Mouse (Mus musculus) spleen, postnatal 36 days (tissue): ENCODE measurements around the gene Gmps.

Source experiments
- DNase-seq, 2 experiments: peaks; one replicate each; pipeline ENCODE4 v3.0.0; 2022; ENCODE audit warnings: low spot score in 2 of 2, mixed read lengths in 1 of 2

Gene Gmps

DNA sequence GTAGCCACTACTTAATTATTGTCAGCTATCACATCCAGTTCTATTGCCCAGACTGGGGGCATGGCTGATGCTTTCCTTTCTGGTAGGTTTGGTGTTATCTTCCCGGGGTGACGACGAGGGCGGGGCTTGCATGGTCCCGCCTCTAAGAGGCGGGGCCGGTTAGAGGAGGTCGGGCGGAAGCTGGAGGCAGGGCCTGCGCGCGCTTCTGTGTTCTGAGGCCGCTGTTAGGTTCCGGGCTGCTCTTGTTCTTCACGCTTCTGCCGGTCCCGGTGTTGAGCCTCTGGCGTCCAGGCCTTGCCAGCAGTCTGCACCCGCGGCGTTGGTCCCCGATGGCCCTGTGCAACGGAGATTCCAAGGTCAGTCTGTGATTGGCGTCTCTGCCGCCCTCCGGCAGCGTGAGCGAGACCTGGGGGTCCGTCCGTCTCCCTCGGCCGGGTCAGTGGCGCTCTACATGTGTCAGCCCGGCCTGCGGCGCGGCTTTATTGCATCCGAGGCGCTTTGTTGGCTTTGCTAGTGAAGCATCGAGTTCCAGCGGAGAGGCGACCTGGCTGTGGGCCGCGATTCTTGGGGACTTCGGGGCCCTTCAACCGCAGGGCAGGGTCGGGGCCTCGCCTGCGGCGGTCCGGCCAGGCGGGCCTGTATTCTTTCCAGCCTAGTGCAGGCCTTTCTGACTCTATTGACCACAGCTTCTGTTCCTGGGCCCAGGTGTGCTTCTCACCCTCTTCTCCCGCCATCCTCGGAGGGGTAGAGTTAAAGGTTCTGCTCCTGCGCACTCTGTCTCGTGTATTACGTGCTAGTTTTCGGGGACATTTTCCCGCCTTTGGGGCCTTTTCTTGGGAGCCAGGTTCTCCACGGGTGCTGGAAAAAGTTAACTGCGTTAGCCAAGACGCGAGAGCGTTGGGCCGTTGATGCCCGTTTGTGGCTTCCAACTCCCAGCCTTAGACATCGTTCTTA is at the start of gene Gmps:
Gene Gmps, plus strand, starts transcription at position 152 of the 954 bp plus-strand sequence.
- DNase-seq = peak; percentile 93 to 96

DNA sequence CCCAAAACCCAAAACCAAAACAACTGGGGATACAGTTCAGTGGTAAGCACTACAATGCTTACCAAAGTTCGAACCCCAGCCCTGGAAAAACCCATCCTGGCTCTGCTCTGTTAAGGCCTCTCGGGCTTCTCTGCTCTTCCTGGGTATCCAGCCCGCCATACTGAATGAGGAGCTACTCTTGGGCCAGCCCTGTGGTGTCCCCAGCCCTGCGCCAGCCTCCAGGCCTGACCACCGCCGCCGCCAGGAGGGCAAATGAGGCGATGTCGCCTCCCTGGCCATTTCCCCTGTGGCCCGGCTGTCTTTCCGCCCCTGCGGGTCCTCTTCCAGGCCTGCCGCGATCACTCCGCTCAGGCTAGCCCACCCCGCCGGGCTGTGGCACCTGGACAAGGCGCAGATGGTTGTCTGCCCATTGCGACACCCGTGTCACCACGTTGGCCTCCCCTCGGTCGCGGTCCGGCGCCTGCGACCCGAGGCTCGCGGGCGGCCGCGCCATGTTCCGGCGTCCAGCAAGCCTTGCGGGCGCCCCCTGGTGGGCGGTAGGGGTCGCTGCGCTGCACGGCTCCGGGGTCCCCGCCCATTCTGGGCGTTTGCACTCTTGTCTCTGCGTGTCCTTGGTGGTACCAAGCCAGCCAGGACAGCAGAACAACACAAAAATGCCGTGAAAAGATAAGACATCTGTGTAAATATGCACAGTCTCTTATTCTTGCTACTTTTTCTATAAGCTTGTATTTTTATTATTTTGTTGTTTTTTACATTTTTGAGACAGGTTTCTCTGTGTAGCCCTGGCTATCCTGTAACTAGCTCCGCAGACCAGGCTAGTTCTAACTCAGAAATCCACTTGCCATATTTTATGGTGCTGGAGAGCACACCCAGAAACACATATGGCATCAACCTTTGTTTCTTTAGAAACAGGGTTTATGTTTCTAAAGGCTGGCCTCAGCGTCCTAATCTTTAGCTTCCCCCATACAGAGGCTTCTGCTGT is 46.7 kb upstream of the Gmps start, which contains the start of gene E130311K13Rik:
Gene E130311K13Rik, minus strand, starts transcription at position 595 of the 982 bp plus-strand sequence.
- peak; percentile 77 to 78 for DNase-seq

DNA sequence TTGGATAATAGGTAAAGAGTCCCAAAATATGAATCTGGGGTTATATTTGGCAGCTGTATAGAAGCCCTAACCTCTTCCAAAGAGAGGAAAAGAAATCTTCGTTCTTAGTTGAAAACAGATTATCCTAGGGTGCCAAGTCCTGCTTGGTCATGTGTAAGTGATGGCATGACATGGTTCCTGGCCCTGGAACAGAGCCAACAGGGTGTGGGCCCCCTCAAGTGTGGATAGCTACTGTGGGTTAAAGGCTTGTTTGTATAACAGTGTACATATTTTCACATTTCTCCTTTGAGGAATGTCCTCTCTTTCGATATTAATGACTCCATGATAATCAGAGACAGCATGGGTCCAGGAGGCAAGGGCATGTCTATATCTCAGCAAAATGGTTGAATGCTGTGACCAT is 37.0 kb upstream of the Gmps start:
- no peak for DNase-seq

DNA sequence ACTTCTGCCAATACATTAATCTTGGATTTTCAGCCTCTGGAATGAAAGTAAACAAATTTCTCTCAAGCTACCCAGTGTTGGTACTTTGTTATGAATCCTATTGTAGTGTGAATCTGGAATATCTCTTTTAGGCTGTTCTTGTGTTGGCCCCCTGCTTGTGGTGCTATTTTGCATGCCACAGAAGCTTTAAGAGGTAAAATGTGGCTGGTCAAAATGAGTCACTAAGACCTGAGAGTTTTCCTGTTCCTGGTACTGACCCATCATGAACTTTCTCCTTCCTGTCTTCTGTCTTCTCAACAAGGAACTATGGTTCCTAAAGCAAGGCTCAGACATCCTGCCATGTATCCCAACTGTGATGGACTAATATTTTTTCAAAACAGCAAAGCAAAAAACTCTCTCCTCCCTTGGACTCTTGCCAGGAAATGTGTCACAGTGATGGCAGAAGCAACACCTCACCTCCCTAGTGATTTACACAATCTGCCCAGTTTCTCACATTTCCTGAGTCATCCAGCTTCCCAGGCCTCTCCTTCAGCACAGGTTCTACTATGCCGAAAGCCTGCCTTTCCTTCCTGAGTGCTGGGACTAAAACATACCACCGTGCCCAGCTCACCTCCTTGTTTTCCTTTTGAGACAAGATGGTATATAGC is 34.6 kb upstream of the Gmps start:
- no peak for DNase-seq

DNA sequence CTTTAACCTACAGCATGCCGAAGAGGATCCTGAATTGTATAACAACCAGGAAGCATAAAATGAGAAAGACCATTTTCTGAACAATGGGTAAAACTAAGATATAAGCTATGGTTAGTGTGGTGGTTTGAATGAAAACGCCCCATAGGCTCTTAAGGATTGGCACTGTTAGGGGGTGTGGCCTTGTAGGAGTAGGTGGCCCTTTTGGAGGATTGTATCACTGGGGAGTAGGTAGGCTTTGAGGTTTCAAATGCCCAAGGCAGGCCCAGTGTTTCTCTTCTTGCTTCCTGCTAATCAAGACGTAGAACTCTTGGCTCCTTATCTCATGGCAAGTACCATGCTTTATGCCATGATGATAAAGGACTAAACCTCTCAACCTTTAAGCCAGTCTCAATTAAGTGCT is 26.1 kb upstream of the Gmps start:
- DNase-seq = no peak

DNA sequence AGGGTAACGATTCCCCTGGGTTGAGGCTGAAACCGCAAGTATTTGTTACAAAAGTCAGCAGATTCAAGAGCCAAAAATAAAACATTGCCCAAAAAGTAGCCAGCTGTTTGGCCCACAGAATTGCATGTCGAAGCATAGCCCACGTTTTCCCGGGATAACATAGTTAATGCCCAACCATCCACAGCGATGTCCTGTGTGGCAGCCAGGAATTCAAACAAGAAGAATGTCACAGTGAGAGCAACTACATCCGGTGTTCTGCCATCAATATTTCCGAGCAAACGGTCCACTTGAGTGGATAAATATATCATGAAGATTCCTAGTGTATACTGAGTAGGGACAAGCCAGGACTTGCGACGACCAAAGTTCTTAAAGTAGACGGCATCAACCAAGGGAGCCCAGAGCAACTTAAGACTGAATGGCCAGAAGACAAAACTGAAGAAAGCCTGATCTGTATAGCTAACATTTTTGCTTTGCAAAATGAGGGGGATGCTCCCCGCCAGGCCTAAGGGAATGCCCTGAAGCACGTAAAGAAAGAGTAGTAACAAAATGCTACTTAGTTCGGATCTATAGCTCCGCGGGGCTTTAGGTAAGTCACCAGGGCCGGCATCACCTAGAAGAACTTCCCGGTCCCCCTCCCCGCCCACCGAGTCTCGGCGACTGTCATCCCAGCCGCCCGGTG is 12.3 kb upstream of the Gmps start:
- DNase-seq = peak in 1 of 2 experiments; percentile 4

DNA sequence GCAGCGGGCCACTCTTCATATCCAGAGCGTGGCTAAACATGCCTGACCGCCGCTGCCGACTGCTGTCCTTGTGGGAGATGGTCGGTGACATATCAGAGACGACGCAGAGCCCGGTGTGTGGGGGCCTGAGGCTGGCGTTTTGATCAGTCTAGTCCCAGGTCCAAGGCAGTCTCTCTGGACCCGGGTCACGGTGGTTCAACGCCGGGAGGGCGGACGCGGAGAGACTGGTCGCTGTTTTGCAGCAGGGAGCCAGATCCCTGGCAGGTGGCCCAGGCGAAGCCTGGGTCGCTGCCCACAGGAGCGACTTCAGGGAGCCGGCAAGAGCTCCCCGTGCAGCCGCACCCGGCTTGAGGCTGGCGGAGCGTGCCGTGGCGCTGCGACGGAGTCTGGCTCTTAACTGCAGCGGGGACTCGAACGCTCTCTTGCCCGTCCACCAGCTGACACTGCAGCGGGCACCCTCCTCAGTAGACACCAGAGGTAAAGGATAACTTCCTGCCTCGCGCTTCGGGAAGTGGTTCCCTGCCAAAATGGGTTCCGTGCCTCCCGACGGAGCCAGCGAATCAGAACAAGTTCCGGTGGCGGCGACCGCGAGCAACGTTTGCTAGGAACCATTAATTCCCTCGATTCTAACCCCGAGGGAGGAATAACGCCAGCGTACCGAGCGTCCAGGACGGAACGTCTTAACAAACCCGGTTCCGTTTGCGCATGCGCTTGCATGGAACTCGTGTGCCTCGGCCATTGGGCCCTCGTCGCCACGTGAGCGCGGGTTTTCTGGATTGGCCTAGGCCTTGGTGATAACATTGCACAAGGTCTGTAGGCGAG is 11.6 kb upstream of the Gmps start, which contains the start of gene Slc33a1:
Gene Slc33a1, minus strand, starts transcription at position 669 of the 822 bp plus-strand sequence.
- peak; percentile 95 to 98 for DNase-seq

DNA sequence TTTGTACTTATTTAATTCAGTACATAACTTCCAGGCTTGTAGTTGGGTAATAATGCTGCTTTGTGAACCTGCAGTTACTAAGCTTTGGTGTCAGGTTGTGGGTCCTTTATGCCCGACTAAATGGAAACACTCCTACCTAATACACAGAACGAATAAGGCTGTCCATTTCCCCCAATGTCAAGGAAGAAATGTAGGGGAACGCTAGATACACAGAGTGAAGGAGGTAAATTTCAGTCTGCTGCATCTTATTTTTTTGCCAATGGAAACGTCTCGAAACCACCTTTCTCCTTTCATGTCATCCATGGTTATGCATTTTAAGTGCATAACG is 11.0 kb upstream of the Gmps start:
- DNase-seq = no peak

DNA sequence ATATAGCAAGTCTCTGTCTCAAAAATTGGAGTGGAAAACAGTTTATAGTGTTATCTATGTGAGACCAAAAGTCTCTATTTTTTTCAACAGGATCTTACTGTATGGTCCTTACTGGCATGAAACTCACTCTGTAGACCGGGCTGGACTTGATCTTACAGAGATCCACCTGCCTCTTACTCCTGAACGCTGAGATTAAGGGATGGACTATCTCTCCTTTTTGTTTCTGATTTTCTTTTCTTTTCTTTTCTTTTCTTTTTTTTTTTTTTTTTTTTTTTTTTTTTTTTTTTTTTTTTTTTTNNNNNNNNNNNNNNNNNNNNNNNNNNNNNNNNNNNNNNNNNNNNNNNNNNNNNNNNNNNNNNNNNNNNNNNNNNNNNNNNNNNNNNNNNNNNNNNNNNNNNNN is 10.0 kb upstream of the Gmps start:
- DNase-seq = no peak

DNA sequence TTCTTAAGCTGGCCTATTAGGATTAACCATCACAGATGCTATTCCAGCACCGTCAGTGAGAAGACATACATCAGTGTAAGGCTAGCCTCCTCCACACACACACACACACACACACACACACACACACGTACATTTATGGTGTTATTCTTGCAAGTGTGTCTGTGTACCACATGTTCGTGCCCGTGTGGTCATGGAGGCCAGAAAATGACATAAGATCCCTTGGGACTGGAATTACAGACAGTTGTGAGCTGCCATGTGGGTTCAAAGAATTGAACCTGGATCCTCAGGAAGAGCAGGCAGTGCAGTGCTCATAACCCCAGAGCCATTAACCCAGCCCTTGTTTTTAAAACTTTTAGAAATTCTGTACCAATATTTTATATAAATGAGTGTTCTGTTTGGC is 2.0 kb downstream of the Gmps start:
- no peak for DNase-seq

DNA sequence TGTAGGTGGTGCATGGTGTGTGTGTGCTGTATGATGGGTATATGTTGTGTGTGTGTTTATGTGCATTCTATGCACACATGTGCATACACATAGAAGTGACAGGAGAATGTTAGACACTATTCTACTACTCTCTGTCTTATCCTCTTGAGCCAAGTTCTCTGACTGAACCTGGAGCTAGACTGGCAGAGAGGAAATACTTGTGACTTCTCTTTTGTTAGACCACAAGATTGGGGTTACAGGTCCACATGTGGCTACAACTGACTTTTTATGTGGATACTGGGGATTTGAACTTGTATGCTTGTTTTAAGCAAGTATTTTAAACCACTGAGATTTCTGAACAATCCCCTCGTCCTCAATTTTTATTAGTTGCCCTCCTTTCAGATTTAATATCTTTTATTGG is 10.8 kb downstream of the Gmps start:
- no peak for DNase-seq

DNA sequence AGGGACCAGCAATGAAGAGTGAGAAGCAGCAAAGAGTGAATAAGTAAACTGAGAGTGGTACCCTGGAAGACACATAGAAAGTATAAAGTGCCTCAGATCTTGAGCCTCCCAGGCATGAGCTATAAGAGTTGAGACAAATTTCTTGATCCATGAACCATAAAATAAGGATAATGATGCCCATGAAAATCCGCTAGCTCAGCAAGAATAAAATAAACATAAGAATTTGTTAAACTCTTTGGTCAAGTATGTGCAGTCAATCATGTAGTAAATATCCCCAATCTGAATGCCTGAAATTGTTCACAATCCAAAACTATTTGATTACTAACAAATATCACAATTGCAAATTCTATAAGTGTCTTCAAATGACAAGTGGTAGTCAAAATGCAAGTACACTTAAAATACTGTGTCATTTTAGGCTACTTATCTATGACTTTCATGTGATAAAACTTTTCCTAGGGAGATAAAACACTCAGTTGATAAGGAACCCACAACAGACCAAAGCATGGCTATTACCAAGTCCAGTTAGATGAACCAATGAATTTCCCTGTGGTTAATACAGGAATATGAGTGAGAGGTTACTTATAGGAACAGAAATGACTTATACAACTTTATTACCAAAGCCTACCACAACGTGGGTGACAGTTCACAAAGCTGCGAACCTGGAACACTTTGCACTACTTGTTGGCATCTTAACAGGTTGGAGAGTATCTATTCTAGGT is 13.0 kb downstream of the Gmps start:
- DNase-seq = no peak

DNA sequence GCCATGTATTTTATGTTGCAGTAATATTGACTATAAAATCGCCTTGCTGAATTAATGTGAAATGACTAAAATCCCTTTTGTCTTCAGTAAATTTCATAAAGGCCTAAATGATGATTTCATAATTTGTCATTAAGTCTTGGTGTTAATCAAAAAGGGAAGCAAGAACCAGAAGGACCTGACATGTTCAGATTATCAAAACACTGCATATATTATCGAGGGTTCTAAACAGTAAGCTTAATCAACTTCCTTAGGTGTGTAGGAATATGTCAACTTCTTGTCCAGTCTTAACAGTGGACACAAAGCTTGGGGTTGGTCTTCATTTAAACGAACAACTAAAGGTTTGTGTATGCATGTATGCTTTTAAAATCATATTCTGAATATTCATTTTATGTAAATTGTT is 45.5 kb downstream of the Gmps start:
- DNase-seq = no peak

DNA sequence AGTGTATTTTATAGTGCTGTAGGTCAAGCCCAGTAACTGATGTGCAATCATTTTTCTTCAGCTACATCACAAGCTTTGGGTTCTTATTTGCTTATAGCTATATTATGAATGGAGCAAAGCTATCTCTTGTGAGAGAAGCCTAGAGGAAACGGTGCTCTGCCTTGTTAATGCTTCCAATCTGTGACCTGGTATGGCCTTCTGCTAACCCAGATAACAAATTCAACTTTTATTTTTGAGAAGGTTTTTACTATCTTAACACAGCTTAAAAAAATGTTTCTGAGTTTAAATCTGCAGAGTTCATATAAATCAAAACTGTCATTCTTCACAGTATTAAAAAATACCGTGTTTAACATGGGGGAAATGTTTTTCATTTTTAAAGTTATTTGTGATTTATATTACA is 46.0 kb downstream of the Gmps start:
- no peak for DNase-seq

DNA sequence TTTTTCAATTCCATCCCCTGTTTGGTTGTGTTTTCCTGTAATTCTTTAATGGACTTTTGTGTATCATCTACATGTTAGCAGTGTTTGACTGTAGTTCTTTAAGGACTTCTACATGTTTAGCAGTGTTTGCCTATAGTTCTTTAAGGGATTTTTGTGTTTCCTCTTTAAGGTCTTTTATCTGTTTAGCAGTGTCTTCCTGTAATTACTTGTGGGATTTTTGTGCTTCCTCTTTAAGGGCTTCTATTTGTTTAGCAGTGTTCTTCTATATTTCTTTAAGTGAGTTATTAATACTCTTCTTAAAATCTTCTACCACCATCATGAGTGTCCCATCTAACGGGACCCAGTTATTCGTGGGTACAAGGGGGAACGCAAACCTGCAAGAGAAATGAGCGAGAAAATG is 53.9 kb downstream of the Gmps start:
- DNase-seq = no peak

DNA sequence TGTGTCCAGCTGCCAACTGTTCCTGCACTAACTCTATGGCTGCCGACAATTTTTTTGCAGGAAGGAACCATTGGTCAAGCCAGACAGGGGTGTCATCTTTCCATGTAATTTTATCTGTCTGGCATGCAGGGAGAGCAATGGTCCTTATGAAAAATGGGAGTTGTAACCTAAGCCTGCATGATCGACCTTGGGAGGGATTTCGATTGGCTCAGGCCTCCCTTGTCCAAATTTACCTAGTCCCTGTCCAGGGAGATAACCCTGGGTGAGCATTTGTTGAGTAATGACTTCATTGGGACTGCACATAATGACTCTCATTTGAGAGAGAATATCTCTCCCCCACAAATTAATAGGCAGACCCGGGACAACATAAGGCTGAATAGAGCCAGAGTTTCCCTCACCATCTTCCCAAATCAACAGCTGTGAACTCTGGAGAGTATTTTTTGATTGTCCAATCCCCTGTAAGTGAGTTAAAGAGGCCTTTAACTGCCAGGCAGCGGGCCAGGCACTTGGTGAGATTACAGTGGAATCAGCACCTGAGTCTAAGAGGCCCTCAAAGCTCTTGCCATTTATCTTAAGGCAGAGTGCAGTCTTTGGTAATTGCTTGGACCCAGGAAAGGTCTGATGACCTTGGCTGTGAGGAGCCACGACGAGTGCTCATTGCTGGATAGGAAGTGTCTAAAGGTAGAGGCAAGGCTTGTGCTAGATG is 62.4 kb downstream of the Gmps start:
- no peak for DNase-seq

DNA sequence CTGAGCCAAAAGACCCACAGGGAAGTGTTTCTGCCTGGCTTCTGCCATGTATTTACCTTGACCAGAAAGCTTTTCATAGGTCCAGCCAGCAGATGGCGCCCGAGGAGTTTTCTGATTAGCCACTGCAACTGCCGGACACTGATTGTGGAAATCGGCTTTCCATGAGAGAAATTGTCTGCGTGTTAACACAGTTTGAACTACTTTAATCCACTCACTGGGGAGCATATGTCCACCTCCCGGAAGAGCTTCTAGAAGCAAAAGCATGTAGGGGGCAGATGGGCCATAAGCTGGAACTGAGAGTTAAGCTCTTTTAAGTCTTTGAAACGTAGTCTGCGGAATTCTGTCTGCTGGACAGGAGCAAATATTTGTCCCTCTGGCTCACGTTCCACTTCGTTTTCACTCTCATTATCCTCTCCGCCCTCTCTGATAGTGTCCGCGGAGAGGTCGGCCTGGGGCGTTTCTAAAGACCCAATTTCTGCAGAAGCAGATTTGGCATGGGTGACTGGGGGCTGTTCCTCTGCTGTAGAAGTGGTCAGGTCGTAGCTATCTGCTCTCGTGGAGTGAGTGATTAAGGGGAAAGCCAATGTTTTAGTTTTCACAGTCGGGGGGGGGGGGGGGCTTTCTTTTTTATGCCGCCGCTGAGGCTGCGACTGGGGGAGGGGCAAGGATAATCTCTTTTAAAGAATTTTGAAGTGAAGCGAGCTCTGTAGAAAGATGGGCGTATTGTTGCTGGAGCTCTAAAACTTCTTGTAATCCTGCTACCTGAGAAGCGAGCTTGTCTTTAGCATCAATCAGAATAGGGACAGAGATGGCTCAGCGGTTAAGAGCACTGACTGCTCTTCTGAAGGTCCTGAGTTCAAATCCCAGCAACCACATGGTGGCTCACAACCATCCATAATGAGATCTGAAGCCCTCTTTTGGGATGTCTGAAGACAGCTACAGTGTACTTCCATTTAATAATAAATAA is 64.2 kb downstream of the Gmps start:
- DNase-seq = peak; percentile 24 to 25
